Mouse (Mus musculus) forebrain, embryonic 13.5 days (tissue): ENCODE measurements around the gene 6430550D23Rik. TPM values are rescaled to one million over a fixed set of nuclear protein-coding genes. Genes with fewer than 3 reads are reported as not detected.
A peak's percentile ranks its signal among the peaks of the same experiment; 100 is the strongest.

Experiments used
- ATAC-seq: fragments of 200-750 bp; cut with Nextera tagmentation; 2 replicates; pipeline ENCODE4 v1.8.0; 2017
- H3K27ac ChIP-seq: fragments of 300-500 bp; sonication (generic); 2 replicates; pipeline ENCODE4 v1.5.1; 2015; ENCODE audit warnings: inconsistent platforms, mild to moderate bottlenecking, moderate library complexity
- H3K27me3 ChIP-seq: fragments of 300-500 bp; sonication (generic); 2 replicates; pipeline ENCODE4 v1.6.1; 2015; ENCODE audit warnings: mild to moderate bottlenecking, inconsistent platforms
- H3K36me3 ChIP-seq: fragments of 300-500 bp; sonication (generic); 2 replicates; pipeline ENCODE4 v1.6.1; 2015; ENCODE audit warnings: mild to moderate bottlenecking, inconsistent platforms; ENCODE audit not compliant: poor library complexity, severe bottlenecking
- H3K4me1 ChIP-seq: fragments of 300-500 bp; sonication (generic); 2 replicates; pipeline ENCODE4 v1.6.1; 2015; ENCODE audit warnings: inconsistent platforms
- H3K4me2 ChIP-seq: fragments of 300-500 bp; sonication (generic); 2 replicates; pipeline ENCODE4 v1.6.1; 2015; ENCODE audit warnings: inconsistent platforms, mild to moderate bottlenecking, moderate library complexity
- H3K4me3 ChIP-seq: fragments of 300-500 bp; sonication (generic); 2 replicates; pipeline ENCODE4 v1.5.1; 2015; ENCODE audit warnings: mild to moderate bottlenecking, inconsistent platforms
- H3K9ac ChIP-seq: fragments of 300-500 bp; sonication (generic); 2 replicates; pipeline ENCODE4 v1.6.1; 2015; ENCODE audit warnings: mild to moderate bottlenecking, inconsistent platforms
- H3K9me3 ChIP-seq: fragments of 300-500 bp; sonication (generic); replicated peaks from 2 replicates; pipeline ENCODE4 v1.6.1; 2016; ENCODE audit warnings: inconsistent platforms
- whole genome bisulfite sequencing: fragments of 180-500 bp; shearing (Covaris S2); methylation state at CpG from one replicate; pipeline ENCODE4 v1.1.7; 2015; 5-methylcytosine and 5-hydroxymethylcytosine counted together
- polyA plus RNA-seq: library from polyadenylated mRNA; unstranded; fragments of >200 nt; fragmentation: Nextera tagmentation; extraction: Ambion mirVana; gene quantifications from 2 replicates; pipeline ENCODE4 v1.2.1, GENCODE M21; 2015

Gene 6430550D23Rik
- polyA plus RNA-seq, 1 experiment from 2014 or later: 1.3 TPM

DNA sequence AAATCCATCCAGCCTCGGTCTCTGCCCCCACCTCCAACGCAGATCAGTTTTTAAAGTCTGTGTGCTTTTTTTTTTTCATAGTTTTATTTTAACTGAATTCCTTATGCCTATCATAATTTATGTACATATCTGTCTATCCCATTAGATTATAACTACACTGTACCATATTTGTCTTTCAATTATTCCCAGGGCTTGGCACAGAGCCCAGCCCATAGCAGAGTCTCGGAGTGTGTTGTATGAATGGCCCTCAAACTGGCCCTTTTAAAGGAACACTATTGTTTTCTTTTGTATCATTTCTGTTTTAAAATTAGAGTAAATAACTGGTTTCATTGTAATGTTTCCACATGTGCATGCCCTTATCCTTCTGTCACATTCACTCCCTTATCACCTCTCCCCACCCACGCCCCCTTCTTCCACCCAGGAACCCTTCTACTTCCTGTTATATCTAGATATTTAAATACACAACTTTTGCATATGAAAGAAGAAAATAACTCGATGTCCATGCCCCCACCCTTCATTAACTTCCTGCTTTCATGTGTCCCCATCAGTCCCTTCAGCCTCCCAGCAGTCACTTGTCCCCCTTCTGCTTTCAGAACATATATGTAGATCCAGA is 60.3 kb downstream of the 6430550D23Rik start:
- no peak overlapping the region for H3K4me3 ChIP-seq
- peaks cover 45% of the 10 kb centered on the region for H3K4me1 ChIP-seq
- H3K27me3 ChIP-seq: no peaks in the 10 kb centered on the region
- no peak overlapping the region for H3K27ac ChIP-seq
- no peak overlapping the region for H3K9ac ChIP-seq
- H3K9me3 ChIP-seq: no peaks in the 10 kb centered on the region
- no peak for ATAC-seq
- H3K36me3 ChIP-seq: no peaks in the 10 kb centered on the region
- H3K4me2 ChIP-seq: no peak overlapping the region
- 58% methylated on average over 5 of the region's 5 CpGs for WGBS

DNA sequence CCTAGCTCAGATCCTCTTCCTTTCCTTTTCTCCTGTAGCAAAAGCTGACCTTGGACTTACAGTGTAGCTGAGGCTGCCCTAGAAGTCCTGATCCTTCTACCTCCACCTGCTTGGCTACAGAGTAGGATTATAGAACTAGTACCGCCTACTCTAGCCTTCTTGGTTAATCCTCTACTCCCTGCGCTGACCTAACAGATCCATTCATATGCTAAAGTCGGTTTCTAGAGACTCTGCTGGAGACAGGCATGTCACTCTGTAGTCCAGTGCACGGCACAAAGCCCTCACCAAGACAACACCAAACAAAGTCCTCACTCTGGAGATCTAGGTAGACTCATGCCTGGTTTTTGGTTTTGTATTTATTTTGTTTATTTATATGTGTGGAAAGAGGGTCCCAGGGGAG is 61.3 kb downstream of the 6430550D23Rik start:
- H3K27me3 ChIP-seq: no peaks in the 10 kb centered on the region
- H3K27ac ChIP-seq: no peak overlapping the region
- peak; percentile 33; the same call in 1 of the 2 replicates for ATAC-seq
- H3K4me1 ChIP-seq: peaks cover 45% of the 10 kb centered on the region
- H3K4me2 ChIP-seq: no peak overlapping the region
- H3K36me3 ChIP-seq: no peaks in the 10 kb centered on the region
- no peak overlapping the region for H3K9ac ChIP-seq
- H3K9me3 ChIP-seq: no peaks in the 10 kb centered on the region
- WGBS: 4% methylated on average over 4 of the region's 4 CpGs
- H3K4me3 ChIP-seq: no peak overlapping the region

DNA sequence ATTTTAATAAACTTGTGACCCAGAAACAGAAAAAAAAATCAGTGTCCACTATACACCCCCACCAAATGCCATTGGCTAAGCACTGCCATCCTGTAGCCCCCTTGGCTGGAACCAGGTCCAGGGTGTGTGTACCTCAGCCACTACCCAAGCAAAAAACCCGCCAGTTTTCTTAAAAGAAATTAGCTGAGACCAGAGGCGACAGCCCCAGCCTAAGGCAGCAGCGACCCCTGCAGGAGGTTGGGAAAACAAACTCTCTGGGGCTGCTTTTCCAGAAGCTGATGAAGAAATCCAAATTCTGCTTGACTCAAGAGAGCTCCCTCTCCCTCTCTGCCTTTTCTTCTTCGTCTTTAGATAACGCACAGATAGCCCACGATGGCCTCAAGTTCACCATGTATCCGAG is 61.7 kb downstream of the 6430550D23Rik start:
- H3K9ac ChIP-seq: no peak overlapping the region
- H3K4me3 ChIP-seq: no peak overlapping the region
- WGBS: 3% methylated on average over 7 of the region's 7 CpGs
- H3K36me3 ChIP-seq: no peaks in the 10 kb centered on the region
- no peaks in the 10 kb centered on the region for H3K27me3 ChIP-seq
- peak; percentile 33; the same call in 1 of the 2 replicates for ATAC-seq
- H3K9me3 ChIP-seq: no peaks in the 10 kb centered on the region
- H3K27ac ChIP-seq: no peak overlapping the region
- no peak overlapping the region for H3K4me2 ChIP-seq
- peaks cover 45% of the 10 kb centered on the region for H3K4me1 ChIP-seq

DNA sequence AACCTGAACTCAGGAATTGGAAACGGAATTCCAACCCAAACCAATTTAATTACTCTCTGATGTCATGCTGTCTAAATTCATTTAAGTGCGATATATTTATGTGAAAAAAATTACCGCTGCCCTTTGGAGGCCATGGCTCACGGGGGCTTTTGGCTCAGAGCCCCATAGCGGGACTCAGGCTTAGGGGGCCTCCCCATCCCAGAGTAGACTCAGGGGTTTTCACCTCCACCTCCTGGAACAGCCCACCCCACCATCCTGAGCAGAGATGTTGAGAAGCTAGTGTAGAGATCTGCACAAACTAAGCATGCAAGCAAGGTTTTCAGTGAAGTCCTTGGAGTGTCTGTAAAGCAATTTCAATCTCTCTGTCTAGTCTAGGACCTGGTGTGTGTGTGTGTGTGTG is 62.2 kb downstream of the 6430550D23Rik start:
- Histone ChIP-seq H3K4me3 (no peak overlapping the region), H3K9ac (no peak overlapping the region), H3K4me2 (no peak overlapping the region), H3K36me3 (no peaks in the 10 kb centered on the region), H3K9me3 (no peaks in the 10 kb centered on the region), H3K27me3 (no peaks in the 10 kb centered on the region), H3K27ac (no peak overlapping the region), H3K4me1 (peaks cover 45% of the 10 kb centered on the region)
- WGBS: 42% methylated on average over 5 of the region's 5 CpGs
- peak; percentile 27; the same call in 1 of the 2 replicates for ATAC-seq

DNA sequence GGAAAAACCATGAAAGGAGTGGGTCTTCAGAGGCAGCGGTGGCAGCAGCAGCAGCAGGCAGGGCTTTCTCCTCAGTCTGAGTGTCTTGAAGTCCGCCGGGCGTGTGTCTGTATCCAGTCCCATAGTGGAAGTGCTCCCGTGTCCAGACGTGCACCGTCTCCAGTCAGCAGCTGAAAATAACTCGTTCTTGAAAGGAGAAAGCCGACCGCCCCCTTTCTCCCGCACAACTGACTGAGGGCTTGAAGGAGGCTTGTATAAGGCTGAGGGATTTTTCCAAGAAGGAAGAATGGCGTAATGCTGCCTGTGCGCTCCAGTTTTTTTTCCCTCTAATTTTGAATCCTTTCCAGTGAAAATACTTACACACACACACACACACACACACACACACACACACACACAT is 62.7 kb downstream of the 6430550D23Rik start, which contains the start of gene Gdf5:
TSS of gene Gdf5 (minus strand) at position 244 of the 400 bp plus-strand sequence.
- peak within 1 kb of the TSS; percentile 12; the same call in 1 of the 2 replicates for H3K27ac ChIP-seq
- H3K27me3 ChIP-seq: no peaks in the 10 kb centered on the region
- H3K36me3 ChIP-seq: no peaks in the 10 kb centered on the region
- ATAC-seq: no peak
- WGBS: 20% methylated on average over 13 of the region's 13 CpGs
- no peaks in the 10 kb centered on the region for H3K9me3 ChIP-seq
- H3K4me2 ChIP-seq: peak within 1 kb of the TSS; percentile 51
- peaks cover 45% of the 10 kb centered on the region for H3K4me1 ChIP-seq
- H3K4me3 ChIP-seq: 0 out of 2 replicates have a peak within 1 kb of the TSS, but pooled peaks have one; percentile 12
- H3K9ac ChIP-seq: peak within 1 kb of the TSS; percentile 41

DNA sequence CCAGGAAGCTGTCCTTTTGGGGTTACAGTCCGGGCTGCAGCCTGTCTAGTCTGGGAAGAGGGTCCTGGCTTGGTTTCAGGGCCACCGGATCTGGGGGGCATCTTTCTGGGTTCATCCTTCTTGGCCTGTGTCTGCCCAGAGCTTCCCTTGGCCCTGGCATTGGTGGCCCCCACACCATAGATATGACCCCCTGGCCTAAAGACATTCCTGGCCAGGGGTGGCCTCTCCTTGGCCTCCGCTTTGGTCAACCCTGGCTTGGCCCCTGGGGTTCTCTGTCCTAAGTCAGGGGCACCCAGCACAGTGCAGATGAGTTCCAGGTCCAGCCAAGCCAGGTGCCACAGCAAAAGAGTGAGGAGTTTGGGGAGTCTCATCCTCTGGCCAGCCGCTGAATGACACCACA is 63.1 kb downstream of the 6430550D23Rik start:
- no peaks in the 10 kb centered on the region for H3K9me3 ChIP-seq
- no peak for ATAC-seq
- H3K9ac ChIP-seq: peak overlapping the region; percentile 41
- no peaks in the 10 kb centered on the region for H3K27me3 ChIP-seq
- WGBS: 79% methylated on average over 4 of the region's 4 CpGs
- no peaks in the 10 kb centered on the region for H3K36me3 ChIP-seq
- peak overlapping the region; percentile 12; the same call in 1 of the 2 replicates for H3K27ac ChIP-seq
- H3K4me3 ChIP-seq: 0 out of 2 replicates have a peak overlapping the region, but pooled peaks have one; percentile 12
- peak overlapping the region; percentile 32 for H3K4me2 ChIP-seq
- H3K4me1 ChIP-seq: peaks cover 43% of the 10 kb centered on the region

DNA sequence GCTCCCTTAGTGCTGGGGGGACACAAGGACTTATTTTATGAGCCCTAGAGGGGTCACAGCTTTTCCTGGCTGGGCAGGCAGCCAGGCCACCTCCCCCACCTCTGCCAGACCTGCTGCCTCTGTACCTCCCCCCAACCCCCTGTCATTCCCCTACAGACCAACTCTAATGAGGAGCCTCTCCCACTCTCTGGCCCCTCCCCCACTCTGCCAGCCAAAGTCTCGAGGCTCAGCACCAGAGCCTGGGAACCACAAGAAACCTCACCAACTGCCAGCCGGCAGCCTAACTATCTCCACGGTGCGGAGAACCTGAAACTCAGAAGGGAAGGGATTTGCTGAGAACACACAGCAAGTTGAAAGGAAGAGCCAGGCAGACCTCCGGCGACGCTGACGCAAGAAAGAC is 64.3 kb downstream of the 6430550D23Rik start:
- Histone ChIP-seq H3K27ac (no peak overlapping the region; the same call in 1 of the 2 replicates), H3K9me3 (no peaks in the 10 kb centered on the region), H3K9ac (peak overlapping the region; percentile 17; the same call in 1 of the 2 replicates), H3K27me3 (no peaks in the 10 kb centered on the region), H3K36me3 (no peaks in the 10 kb centered on the region), H3K4me3 (peak overlapping the region; percentile 20; the same call in 1 of the 2 replicates), H3K4me2 (peak overlapping the region; percentile 51), H3K4me1 (peaks cover 34% of the 10 kb centered on the region)
- WGBS: under 1% methylated on average over 8 of the region's 8 CpGs
- no peak for ATAC-seq

DNA sequence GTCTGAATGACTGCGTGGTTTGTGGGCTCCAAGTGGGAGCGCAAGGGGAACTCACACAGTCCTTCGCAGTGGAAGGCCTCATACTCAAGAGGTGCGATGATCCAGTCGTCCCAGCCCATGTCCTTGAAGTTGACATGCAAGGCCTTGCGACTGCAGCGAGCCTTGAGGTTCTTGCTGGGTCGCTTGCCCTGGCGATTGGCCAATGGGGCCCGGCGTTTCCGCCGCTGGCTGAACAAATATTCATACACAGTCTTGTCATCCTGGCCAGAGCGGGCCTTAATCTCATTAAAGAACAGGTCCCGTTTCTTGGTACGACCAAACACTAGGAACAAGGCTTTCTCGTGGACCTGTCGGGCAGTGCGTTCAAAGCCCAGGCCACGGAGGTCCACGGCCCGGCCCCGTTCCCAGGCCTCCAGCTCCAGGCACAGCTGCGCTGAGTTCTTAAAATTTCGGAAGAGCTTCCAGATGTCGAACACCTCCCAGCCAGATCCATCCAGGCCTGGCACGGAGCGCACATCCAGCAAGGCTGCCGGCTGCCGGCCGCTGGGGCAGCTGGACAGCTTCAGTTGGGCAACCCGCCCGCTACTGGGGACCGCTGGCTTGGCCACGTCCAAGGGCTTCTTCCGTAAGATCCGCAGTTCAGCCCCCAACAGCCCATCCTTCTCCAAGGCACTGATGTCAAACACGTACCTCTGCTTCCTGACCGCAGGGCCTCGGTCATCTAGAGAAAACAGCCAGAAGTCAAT is 65.9 kb downstream of the 6430550D23Rik start:
- Histone ChIP-seq H3K4me1 (peaks cover 28% of the 10 kb centered on the region), H3K27me3 (no peaks in the 10 kb centered on the region), H3K9ac (no peak overlapping the region), H3K36me3 (no peaks in the 10 kb centered on the region), H3K4me2 (no peak overlapping the region), H3K4me3 (no peak overlapping the region), H3K9me3 (no peaks in the 10 kb centered on the region), H3K27ac (no peak overlapping the region)
- WGBS: 94% methylated on average over 40 of the region's 40 CpGs
- no peak for ATAC-seq

DNA sequence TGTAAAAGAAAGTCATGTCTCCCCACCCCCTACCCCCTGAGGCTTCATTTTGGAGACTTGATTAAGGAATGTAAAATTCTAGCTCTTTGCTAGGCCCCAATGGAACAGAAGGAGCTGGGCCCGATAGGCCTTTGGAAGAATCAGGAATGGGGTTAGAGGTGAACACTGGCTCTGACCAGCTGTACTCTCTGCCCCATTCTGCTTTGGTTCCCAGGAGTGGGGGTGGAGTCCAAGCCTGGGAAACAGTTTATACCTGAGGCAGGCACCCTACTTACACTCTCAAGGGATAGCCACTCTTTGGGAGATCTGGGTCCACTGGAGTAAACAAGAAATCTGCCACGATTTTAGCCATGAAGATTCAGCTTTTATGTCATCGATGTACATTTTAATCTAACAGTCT is 67.1 kb downstream of the 6430550D23Rik start, which contains the start of gene Gm15557:
TSS of gene Gm15557 (plus strand) at position 48 of the 400 bp plus-strand sequence.
- Histone ChIP-seq H3K9ac (no peak within 1 kb of the TSS), H3K9me3 (no peaks in the 10 kb centered on the region), H3K4me3 (no peak within 1 kb of the TSS), H3K4me1 (peaks cover 28% of the 10 kb centered on the region), H3K27ac (no peak within 1 kb of the TSS), H3K4me2 (no peak within 1 kb of the TSS), H3K36me3 (no peaks in the 10 kb centered on the region), H3K27me3 (no peaks in the 10 kb centered on the region)
- ATAC-seq: no peak
- 91% methylated on average over 3 of the region's 3 CpGs for WGBS

DNA sequence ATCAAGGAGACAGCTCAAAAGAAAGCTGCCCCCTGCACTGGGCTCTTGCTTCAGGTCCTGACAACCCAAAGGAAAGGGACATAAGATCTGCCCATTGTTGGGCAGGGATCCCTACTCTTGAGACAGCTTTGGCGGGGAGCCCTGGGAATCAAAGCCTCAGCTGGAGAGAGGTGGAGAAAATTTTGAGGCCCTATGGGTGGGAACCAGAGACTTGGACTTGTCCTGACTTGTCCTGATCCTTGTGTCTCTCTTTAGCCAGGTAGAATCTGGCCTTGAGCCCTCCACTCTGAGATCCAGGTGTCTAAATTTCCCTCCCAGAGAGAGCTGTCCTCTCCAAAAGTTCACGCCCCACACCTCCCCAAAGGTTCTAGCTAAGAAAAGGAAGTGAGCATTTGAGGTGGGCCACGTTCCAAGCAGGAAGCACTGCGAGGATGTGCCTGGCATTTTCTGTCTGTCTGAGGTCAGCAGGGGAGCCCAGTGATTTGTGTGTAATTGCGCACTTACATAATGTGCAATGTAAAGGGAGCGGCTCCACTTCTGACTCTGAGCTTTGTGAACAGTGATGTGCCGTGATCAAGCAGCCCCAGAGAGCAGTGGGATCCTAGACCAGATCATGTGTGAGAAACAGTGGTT is 67.8 kb downstream of the 6430550D23Rik start:
- Histone ChIP-seq H3K4me1 (peaks cover 21% of the 10 kb centered on the region), H3K27me3 (no peaks in the 10 kb centered on the region), H3K4me3 (no peak overlapping the region), H3K36me3 (no peaks in the 10 kb centered on the region), H3K4me2 (no peak overlapping the region), H3K27ac (no peak overlapping the region), H3K9ac (no peak overlapping the region), H3K9me3 (no peaks in the 10 kb centered on the region)
- ATAC-seq: no peak
- WGBS: 78% methylated on average over 7 of the region's 7 CpGs

DNA sequence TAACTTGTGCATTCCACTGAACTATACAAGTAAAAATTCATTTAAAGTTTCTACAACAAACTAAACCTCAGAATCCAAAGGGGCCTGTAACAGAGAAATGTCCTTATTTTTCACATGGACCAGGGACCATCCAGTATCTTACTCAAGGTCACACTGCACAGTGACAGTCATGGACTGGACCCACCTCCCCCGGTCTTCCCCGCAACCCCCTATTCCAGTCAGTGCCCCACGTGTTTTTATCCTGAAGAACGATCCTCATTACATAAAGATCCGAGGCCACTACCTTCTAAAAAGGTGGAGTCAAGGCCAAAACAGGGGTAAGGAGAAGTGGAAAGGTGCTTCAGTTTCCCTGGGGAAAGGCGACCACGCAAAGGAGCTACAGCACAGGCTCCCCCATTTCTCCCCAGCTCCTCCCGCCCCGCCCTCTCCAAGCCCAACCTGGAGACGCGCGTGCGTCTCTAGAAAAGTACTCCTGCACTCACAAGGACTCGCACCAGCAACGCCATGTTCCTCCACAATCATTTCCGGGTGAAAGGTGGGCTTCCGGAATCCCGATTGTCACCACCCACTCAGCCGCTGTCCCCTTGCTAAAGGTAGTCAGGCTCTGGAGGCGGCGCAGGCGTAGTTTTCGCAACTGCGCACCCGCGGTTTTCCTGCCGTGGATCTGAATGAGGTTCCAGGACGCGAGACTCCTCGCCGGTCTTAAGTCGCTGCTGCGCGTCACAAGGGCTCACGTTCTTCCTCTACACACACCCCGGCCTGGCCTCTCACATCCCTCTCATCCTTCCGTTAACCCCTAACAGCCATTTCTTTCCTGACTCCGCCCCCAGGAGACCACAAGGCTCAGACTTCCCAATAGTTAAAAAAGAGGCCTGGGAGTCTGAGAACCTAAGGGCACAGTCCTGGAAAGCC is 78.0 kb downstream of the 6430550D23Rik start, which contains the start of gene Uqcc1:
TSS of gene Uqcc1 (minus strand) at position 780 of the 912 bp plus-strand sequence.
- H3K4me3 ChIP-seq: peak within 1 kb of the TSS; percentile 70
- peak; percentile 97 for ATAC-seq
- H3K4me2 ChIP-seq: peak within 1 kb of the TSS; percentile 76
- peak within 1 kb of the TSS; percentile 84 for H3K27ac ChIP-seq
- H3K9ac ChIP-seq: peak within 1 kb of the TSS; percentile 73
- H3K4me1 ChIP-seq: peaks cover 21% of the 10 kb centered on the region
- no peaks in the 10 kb centered on the region for H3K27me3 ChIP-seq
- peaks cover 6% of the 10 kb centered on the region; the same call in 1 of the 2 replicates for H3K36me3 ChIP-seq
- WGBS: under 1% methylated on average over 38 of the region's 38 CpGs
- no peaks in the 10 kb centered on the region for H3K9me3 ChIP-seq
